Mouse (Mus musculus) right cerebral cortex, postnatal 36 days (tissue): ENCODE measurements around the gene Gdi2.

Source experiments
- DNase-seq, 2 experiments: peaks; one replicate each; pipeline ENCODE4 v3.0.0; 2022; ENCODE audit warnings: low spot score in 2 of 2, mixed read lengths in 1 of 2

The Gdi2 gene

DNA sequence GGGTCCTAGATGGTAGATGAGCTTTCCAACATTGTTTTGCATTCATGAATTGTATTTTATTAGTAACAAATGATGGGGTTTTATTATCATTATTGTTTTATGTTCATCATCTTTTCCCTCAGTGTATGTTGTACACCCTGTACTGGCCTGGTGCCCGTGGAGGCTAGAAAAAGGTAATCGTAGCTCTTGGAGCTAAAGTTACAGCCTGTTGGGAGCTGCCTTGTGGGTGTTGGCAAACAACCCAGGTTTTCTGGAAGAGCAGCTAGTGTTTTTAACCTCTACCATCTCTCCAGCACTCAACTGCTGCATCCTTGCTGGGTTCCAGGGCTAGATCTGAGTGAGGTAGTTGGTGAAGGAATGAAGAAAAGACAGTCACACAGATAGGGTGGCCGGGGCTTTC lies 9.5 kb downstream of the Gdi2 start:
- DNase-seq: no peak

DNA sequence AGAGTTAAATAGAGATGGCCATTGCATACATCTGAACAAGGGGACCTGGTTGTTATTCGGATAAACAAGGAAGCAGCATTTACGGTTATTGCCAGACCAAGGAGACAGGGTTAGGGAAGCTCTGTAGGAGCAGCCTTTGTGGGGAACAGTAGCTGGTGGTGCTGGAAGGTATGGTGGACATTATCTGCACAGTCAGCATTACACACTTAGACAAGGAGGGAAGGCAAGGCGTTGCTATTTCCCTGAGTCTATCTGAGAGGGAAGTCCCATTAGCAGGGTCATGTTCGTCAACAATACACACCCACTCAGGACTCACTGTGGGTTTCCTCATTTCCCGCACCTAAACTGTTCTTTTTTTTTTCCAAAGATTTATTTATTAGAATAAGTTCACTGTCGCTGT lies 10.0 kb downstream of the Gdi2 start:
- DNase-seq: no peak

DNA sequence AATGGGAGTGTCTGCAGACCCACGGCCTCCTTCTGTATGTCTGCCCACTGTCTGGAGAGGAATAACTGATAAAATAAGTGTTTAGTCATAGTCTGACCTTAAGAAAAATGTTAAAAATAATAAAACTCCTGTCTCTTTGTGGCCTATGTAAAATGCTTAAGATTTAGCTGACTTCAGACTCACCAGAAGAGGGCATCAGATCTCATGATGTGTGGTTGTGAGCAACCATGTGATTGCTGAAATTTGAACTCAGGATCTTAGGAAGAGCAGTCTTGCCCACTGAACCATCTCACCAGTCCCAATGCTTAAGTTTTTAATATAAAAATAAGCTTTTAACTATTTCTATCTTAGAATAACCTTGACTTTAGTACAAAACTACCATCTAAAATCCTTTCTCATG lies 25.3 kb downstream of the Gdi2 start:
- no peak for DNase-seq

DNA sequence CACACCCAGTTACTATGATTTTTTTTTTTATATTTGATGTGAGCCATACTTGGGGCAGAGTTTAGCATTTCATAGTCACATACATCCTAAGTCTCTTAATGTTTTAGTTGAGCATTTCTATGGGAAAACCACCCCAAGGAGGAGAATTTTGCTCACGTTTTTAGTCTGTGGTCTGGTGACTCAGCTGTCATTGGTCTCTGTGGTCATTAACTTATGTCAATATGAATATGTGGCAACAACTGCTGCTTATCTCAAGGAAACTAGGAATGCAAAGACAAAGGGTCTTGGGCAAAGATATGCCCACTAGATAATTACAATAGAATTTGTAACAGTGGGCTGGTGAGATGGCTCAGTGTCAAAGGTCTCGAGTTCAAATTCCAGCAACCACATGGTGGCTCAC lies 26.1 kb downstream of the Gdi2 start:
- no peak for DNase-seq

DNA sequence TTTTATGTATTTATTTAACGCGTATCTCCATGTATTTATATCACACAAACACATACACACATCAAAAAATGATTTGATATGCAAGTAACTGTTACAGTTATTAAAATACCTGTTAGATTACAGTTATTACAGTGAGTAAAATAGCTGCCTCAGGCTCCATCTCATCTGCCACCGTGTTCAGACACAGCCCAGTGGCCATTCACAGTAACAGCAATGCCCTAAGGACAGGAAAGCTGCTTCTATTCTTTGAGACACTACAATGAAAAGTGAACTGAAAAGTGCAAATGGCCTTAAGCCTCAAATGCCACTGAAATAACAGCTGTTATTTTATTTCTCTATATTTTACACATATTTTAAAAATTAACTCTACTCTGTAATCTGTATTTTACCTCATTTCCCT lies 52.9 kb downstream of the Gdi2 start:
- DNase-seq: no peak

DNA sequence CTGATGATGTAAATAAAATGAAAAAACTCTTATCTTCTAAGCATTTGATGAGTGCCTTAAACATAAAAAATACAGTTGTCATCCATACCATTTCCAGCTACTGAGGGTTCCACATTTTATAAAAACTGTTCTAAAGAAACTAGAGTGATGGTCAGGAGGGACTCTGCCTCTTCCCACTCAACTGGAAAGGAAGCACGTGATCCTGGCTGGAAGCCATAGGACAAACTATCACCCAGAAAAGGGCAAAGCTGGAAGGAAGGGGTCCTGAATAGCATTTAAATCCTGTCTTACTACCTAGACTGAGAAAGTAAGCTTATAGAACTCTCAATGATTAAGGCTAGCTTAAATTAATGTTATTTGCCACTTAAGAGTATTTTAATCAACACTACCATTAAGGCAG lies 56.4 kb downstream of the Gdi2 start:
- DNase-seq: no peak

DNA sequence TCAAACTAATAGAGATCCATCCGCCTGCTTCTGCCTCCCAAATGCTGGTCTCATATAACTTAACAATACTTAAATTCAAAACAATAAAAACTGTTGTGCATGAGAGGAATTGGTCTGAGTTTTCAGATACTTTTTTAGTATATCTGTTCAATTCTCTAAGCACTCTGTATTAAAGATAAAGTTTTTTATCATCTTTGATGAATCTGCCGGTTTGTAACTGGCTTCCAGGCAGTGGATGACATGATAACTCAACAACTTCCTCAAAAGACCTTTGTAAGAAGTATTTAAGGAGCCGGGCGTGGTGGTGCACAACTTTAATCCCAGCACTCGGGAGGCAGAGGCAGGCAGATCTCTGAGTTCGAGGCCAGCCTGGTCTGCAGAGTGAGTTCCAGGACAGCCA lies 58.4 kb downstream of the Gdi2 start:
- no peak for DNase-seq

DNA sequence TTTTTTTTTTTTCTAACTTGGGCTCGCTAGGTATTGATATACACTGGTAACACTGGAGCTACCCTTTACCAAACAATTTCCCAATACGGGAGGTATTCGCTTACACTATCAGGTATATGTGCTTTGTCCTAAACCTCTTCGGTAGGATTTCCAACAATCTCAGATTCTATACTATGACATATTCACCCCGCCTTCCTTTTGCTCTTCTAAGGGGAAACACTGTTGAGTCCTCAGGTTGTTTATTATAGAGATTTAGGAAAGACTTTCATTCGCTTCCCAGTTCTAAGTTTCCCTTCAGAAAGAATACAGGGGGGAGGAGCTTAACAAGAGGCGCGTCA lies 71.9 kb downstream of the Gdi2 start:
- DNase-seq: no peak

DNA sequence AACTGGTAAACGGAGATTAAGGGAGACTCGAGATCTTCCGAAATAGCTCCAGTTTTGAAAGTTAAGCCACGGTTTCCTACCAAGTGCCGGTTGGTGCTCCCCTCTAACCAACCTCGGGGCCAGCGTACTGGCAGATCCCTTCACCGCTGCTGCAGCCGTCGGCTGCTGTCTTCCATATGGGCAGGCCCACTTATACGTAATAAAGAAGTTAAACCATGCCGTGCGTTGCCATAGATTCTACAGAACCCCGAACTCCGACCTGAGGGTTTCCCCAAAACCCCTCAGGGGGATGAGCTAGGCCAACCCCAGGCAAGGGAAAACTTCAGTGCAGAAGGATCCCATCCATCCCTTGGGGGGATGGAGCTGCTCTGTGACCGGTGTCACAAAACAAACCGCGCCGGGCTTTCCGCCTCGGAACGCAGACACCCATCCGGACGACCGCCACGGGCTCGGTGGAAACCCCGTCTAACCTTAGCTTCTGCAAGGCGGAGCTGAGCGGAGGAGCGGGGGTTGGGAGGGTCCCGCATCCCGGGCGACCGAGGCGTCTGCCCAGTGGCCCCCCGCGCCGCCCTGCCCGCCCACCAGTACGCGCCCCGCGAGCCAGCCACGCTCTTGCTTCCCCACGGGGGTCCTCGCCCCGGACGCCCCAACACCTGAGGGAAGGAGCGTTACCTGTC lies 72.4 kb downstream of the Gdi2 start:
- DNase-seq: peak in 1 of 2 experiments; percentile 30

DNA sequence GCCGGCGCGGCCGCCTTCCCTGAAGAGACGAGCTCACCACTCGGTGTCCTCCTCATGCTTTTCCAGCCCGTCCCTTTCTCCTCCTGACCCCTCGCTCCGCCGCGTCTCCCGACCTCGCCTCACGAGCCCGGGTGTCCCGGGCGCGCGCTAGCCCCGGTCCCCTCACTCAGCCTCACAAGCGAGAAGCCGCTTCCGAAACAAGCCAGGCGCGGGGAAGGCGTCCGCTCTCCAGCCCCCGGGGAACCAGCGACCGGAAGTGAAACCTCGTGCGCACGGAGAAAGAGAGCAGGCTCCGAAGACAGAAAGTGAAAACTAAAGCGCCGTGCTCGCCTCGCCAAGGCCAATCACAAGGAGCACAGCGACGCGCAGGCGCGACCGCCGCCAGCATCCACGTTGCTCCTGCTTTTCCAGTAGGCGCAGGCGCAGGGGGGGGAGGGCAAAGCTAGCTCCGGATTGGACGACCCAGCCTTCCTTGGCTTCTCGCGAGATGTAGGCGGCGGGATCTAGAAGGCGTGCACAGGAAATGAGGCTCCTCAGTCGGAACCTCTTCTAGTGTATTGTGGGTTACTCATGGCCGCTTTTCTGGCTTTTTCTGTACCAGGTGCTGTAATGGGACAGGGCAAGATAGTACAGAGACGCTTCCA lies 73.1 kb downstream of the Gdi2 start, which contains the start of gene Fam208b:
TSS of gene Fam208b (minus strand) at position 314 of the 644 bp plus-strand sequence.
- peak; percentile 99 for DNase-seq
